Mouse (Mus musculus) midbrain, postnatal 0 days (tissue): Measurements from ENCODE around the gene Trmt5. TPM values are rescaled to one million over a fixed set of nuclear protein-coding genes. Genes with fewer than 3 reads are reported as not detected.

Source experiments
- ATAC-seq: fragments of 200-750 bp; cut with Nextera tagmentation; 2 replicates; pipeline ENCODE4 v1.8.0; 2017; ENCODE audit warnings: moderate number of reproducible peaks, mild to moderate bottlenecking, moderate TSS enrichment, moderate library complexity; ENCODE audit not compliant: low FRiP score
- DNase-seq: peaks from one replicate; pipeline ENCODE4 v3.0.0-alpha.2; 2015; ENCODE audit warnings: low spot score
- H3K27ac ChIP-seq: fragments of 300-500 bp; sonication (generic); 2 replicates; pipeline ENCODE4 v1.5.1; 2014; ENCODE audit warnings: low read depth, mild to moderate bottlenecking, low read length, mixed read lengths
- H3K27me3 ChIP-seq: fragments of 300-500 bp; sonication (generic); 2 replicates; pipeline ENCODE4 v1.6.1; 2014; ENCODE audit warnings: low read length, control low read depth, mixed read lengths; ENCODE audit not compliant: insufficient read depth
- H3K36me3 ChIP-seq: fragments of 300-500 bp; sonication (generic); 2 replicates; pipeline ENCODE4 v1.6.1; 2014; ENCODE audit warnings: low read length, control low read depth, mixed read lengths; ENCODE audit not compliant: insufficient read depth
- H3K4me1 ChIP-seq: fragments of 300-500 bp; sonication (generic); 2 replicates; pipeline ENCODE4 v1.6.1; 2014; ENCODE audit warnings: mild to moderate bottlenecking, control low read depth, antibody characterized with exemption, low read length, mixed read lengths; ENCODE audit not compliant: insufficient read depth
- H3K4me2 ChIP-seq: fragments of 300-500 bp; sonication (generic); 2 replicates; pipeline ENCODE4 v1.6.1; 2014; ENCODE audit warnings: low read depth, mild to moderate bottlenecking, low read length, mixed read lengths; ENCODE audit not compliant: poor library complexity, severe bottlenecking
- H3K4me3 ChIP-seq: fragments of 300-500 bp; sonication (generic); 2 replicates; pipeline ENCODE4 v1.5.1; 2014; ENCODE audit warnings: low read depth, mild to moderate bottlenecking, low read length, moderate library complexity
- H3K9ac ChIP-seq: fragments of 300-500 bp; sonication (generic); replicated peaks from 2 replicates; pipeline ENCODE4 v1.6.1; 2014; ENCODE audit warnings: mild to moderate bottlenecking, low read length, moderate library complexity, mixed read lengths; ENCODE audit not compliant: poor library complexity, severe bottlenecking
- H3K9me3 ChIP-seq: fragments of 300-500 bp; sonication (generic); 2 replicates; pipeline ENCODE4 v1.6.1; 2016; ENCODE audit warnings: low read length, control low read depth
- CTCF ChIP-seq: IDR thresholded peaks from 2 replicates; pipeline ENCODE4 v1.5.1; 2016; ENCODE audit warnings: antibody characterized with exemption, mild to moderate bottlenecking
- WGBS: fragments of 180-500 bp; shearing (Covaris S2); extraction: QIAGEN DNeasy Blood & Tissue Kit; methylation state at CpG from one replicate; pipeline ENCODE4 v1.1.7; 2014; 5-methylcytosine and 5-hydroxymethylcytosine counted together
- polyA plus RNA-seq: library from polyadenylated mRNA; unstranded; fragments of >200 nt; fragmentation: Nextera tagmentation; extraction: Ambion mirVana; gene quantifications from 2 replicates; pipeline ENCODE4 v1.2.1, GENCODE M21; 2015
- total RNA-seq: library from RNA; depleted of rRNA; stranded (reverse); fragments of >200 nt; gene quantifications from 2 replicates; pipeline ENCODE4 v1.2.3, GENCODE M21; 2014

Gene Trmt5
- total and polyA plus RNA-seq, 2 experiments from 2014 or later = 9.4 to 13.4 TPM

GRCm38 (mm10) chr12:73327381-73327780 is 40.9 kb upstream of the Trmt5 start:
- DNase-seq = no peak
- Histone ChIP-seq H3K27me3 (no peaks in the 10 kb centered on the region), H3K4me3 (no peak overlapping the region), H3K4me1 (no peaks in the 10 kb centered on the region), H3K9me3 (no peaks in the 10 kb centered on the region), H3K9ac (no peak overlapping the region), H3K27ac (no peak overlapping the region), H3K4me2 (no peak overlapping the region), H3K36me3 (no peaks in the 10 kb centered on the region)
- no peak for ATAC-seq
- TF ChIP-seq CTCF = no peak
- WGBS = 72% methylated on average over 3 of the region's 3 CpGs

DNA sequence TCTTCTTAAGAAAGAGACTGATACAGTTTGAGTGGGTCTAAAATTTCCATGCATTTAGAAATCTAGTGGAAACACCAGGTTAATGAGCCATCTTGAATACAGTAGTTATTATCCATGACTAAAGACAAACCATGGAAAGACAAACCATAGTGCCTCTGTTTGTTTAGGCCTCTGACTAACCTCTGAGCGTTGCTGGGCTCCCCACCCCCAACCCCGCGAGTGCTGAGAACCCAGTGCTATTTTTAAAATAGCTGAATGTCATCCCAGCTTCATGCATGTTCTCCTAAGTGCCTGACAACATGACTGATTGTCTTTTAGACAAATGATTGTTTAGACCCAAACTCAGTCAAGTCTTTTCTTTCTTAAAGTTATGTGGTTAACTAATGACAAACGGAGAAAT is 39.1 kb upstream of the Trmt5 start:
- ATAC-seq = no peak
- no peaks in the 10 kb centered on the region for H3K9me3 ChIP-seq
- H3K4me1 ChIP-seq = no peaks in the 10 kb centered on the region
- H3K27me3 ChIP-seq = no peaks in the 10 kb centered on the region
- H3K36me3 ChIP-seq = no peaks in the 10 kb centered on the region
- 56% methylated on average over 4 of the region's 4 CpGs for WGBS
- no peak overlapping the region for H3K4me3 ChIP-seq
- H3K4me2 ChIP-seq = no peak overlapping the region
- H3K27ac ChIP-seq = no peak overlapping the region
- no peak for TF ChIP-seq CTCF
- H3K9ac ChIP-seq = no peak overlapping the region
- no peak for DNase-seq

GRCm38 (mm10) chr12:73325181-73325580 is 38.7 kb upstream of the Trmt5 start:
- no peak overlapping the region for H3K9ac ChIP-seq
- no peak for ATAC-seq
- H3K4me1 ChIP-seq = no peaks in the 10 kb centered on the region
- no peaks in the 10 kb centered on the region for H3K27me3 ChIP-seq
- no peak overlapping the region for H3K4me2 ChIP-seq
- TF ChIP-seq CTCF = no peak
- WGBS = 72% methylated on average over 2 of the region's 2 CpGs
- no peak overlapping the region for H3K27ac ChIP-seq
- H3K4me3 ChIP-seq = no peak overlapping the region
- no peaks in the 10 kb centered on the region for H3K36me3 ChIP-seq
- no peaks in the 10 kb centered on the region for H3K9me3 ChIP-seq
- no peak for DNase-seq

DNA sequence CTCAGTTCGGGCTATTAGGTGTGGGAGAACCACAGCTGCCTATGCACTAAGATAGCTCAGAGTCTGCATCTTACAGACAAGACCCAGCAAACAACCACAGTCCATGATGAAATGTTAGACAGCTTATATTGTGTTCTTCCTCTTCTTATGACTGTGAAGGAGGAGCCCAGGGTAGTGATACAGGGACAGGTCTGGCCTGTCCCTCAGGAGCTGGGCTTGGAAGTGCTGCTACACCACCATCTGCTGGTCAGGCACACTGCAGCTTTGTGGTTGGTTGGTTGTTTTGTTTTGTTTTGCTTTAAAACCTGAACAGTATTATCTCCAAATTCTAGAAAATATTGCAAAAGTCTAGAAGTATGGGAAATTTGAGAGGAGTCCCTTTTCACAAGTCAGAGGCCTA is 38.2 kb upstream of the Trmt5 start:
- peak; percentile 23 for DNase-seq
- no peaks in the 10 kb centered on the region for H3K36me3 ChIP-seq
- H3K9me3 ChIP-seq = no peaks in the 10 kb centered on the region
- ATAC-seq = no peak
- peak; percentile 56 for TF ChIP-seq CTCF
- H3K9ac ChIP-seq = no peak overlapping the region
- H3K4me3 ChIP-seq = no peak overlapping the region
- H3K4me1 ChIP-seq = no peaks in the 10 kb centered on the region
- no peaks in the 10 kb centered on the region for H3K27me3 ChIP-seq
- H3K27ac ChIP-seq = no peak overlapping the region
- no peak overlapping the region for H3K4me2 ChIP-seq
- 97% methylated on average over 1 of the region's 1 CpGs for WGBS

- WGBS = 91% methylated on average over 8 of the region's 8 CpGs
- no peak for TF ChIP-seq CTCF
- Histone ChIP-seq H3K36me3 (no peaks in the 10 kb centered on the region), H3K27ac (no peak overlapping the region), H3K9ac (no peak overlapping the region), H3K27me3 (no peaks in the 10 kb centered on the region), H3K9me3 (no peaks in the 10 kb centered on the region), H3K4me1 (no peaks in the 10 kb centered on the region), H3K4me2 (no peak overlapping the region), H3K4me3 (no peak overlapping the region)
- DNase-seq (no peak), ATAC-seq (no peak)
Observed at GRCm38 (mm10) chr12:73324180-73324586, 37.7 kb upstream of the Trmt5 start.

- Histone ChIP-seq H3K36me3 (no peaks in the 10 kb centered on the region), H3K4me1 (no peaks in the 10 kb centered on the region), H3K27me3 (no peaks in the 10 kb centered on the region), H3K4me2 (no peak overlapping the region), H3K9ac (no peak overlapping the region), H3K4me3 (no peak overlapping the region), H3K9me3 (no peaks in the 10 kb centered on the region), H3K27ac (no peak overlapping the region)
- ATAC-seq (no peak), DNase-seq (no peak)
- 91% methylated on average over 7 of the region's 7 CpGs for WGBS
- no peak for TF ChIP-seq CTCF
Observed at GRCm38 (mm10) chr12:73317706-73318686, 31.5 kb upstream of the Trmt5 start.
